Mouse (Mus musculus) erythroblast, embryonic 14.5 days (primary cell): Measurements from ENCODE around the gene Map2k2.

Experiments
- GATA1 ChIP-seq: IDR thresholded peaks from 2 replicates; pipeline ENCODE4 v1.6.1; 2012; ENCODE audit warnings: low read length, inconsistent platforms, mixed read lengths
- TAL1 ChIP-seq: IDR thresholded peaks from 3 replicates; pipeline ENCODE4 v1.6.1; 2012; ENCODE audit warnings: low read length, inconsistent platforms, mixed read lengths

DNA sequence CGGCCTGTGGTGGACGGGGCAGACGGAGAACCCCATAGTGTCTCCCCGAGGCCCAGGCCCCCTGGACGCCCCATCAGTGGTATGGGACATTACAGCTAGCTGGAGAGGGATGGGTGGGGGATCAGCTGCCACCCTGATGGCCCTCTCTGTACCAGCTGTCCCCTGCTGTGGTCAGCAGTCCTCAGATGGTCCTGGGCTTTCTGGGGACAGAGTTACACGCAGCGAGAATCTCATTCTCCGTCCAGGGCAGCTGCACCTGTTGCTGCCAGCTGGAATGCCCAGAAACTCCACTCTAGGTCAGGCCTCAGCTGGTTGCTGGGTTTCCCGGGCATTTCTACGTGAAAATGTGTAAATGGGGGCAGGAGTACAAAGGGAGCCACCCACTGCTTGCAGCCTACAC lies 13.9 kb downstream of the Map2k2 start:
- TF ChIP-seq GATA1 (no peak), TAL1 (no peak)
